Mouse (Mus musculus) kidney, adult 18-20 months (tissue): Measurements from ENCODE around the gene Neurl3.

Experiments used
- DNase-seq: peaks from one replicate; pipeline ENCODE4 v3.0.0; 2021

Neurl3 gene

DNA sequence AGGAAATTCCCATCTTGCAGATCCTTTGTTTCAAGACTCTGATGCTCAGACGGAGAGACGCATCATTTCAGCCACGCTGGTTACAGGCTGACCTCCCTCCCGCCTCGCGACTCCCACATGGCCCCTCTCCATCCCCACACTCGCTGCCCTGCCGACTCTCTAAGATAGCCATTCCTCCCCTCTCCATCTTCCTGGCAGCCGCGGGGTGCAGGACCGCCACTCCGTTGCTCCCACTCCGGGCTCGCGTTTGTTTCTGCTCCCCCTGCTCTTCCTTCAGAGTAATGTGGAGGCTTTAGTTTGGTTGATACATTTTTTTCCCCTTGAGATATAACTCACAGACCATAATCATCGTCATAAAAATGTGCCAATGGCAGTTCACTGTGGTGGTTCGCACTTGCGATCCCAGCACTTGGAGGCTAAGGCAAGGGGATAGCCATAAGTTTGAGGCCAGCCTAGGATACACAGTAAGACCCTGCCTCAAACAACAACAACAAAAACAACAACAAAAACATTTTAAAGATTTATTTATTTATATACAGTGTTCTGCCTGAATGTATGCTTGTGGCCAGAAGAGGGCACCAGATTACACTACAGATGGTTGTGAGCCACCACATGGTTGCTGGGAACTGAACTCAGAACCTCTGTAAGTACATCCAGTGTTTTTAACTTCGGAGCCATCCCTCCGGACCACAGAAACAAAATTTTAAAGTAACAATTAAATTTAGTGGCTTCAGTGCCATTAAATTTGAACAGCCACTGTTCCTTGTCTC is 18.4 kb downstream of the Neurl3 start:
- DNase-seq = peak; percentile 8

GRCm38 (mm10) chr1:36254635-36255360 is 19.7 kb downstream of the Neurl3 start:
- peak; percentile 65 for DNase-seq

GRCm38 (mm10) chr1:36252791-36253190 is 21.7 kb downstream of the Neurl3 start:
- DNase-seq = peak; percentile 66

DNA sequence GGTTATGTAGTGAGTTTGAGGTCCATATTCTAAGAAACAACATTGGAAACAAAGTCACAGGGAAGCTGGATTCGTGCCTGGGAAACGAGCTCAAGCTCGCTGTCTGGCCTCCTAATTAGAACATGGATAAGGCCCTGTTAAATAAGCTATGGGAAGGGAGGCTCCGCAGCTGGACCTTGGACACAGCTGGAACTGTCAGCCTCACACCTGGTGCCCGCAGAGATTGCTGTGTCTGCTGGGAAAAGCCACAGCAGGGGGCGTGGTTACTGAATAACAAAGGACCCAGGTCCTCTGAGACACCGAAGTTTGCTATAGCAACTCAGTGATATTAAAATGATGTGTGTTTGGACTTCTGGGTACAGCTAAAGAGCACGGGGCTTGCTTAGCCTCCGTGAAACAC is 23.1 kb downstream of the Neurl3 start:
- no peak for DNase-seq

DNA sequence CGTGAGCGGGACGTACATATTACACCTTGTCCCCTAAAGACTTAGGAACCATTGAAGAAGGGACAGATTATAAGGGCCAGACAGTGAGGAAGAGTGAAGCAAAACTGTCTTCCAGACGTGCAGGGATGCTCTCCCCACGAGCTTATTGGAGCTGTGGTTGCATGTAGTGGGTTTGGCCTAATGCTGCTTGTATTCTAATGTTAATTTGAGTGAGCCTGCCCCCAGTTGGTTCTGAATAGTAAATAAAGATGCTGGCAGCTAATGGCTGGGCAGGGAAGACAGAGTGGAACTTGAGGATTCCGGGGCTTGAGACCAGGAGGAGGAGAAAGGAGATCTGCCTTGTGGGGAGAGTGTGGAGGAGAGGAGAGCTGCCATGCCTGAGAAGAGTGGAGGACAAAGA is 27.8 kb downstream of the Neurl3 start:
- DNase-seq = no peak

DNA sequence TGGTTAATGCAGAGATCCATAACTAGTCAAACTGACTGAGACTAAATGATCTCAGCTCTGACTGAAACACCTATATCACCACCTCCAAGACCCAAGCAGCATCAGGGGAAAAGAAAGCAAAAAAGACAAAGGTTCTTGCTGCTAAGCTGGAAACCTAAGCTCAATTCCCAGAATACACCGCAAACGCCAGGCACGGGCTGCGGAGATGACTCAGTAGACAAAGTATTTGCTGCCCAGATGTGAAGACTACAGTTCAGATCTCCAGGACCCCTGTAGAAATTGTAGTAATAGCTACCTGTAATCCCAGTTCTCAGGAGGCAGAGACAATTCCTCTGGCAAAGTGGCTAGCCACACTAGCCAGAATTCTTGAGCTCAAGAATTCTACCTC is 29.7 kb downstream of the Neurl3 start:
- no peak for DNase-seq

- peak; percentile 92 for DNase-seq
These were observed 30.2 kb downstream of the Neurl3 start, which contains the start of gene Uggt1 for GRCm38 (mm10) chr1:36244058-36244827. Gene Uggt1, minus strand, starts transcription at chr1:36244720.

DNA sequence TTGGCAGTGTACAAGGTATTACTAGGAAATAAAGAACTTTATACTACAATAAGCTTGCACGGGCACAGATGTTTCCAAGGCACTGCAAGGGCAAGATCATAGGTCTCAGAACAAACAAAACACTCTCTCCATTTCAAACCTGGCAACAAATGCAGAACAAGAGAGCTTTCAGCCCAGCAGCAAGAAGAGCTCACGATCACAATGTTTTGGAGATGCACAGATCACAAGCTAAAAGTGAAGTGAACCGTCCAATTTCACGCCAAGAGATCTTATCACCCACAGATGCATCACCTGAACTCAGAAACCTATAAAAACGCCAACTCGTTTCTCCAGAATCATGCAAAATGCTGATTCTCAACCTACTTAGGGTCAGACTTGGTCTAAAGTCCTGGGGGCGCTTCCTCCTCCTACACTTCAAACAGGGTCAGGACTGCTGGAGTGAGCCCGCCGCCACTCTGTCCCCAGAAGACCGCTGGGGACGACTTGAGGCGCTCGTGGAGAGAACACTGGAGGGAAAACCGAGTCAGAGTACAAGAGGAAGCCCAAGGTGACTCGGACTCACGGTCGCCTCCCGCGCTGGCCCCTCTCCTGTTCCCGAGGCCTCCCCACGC is 30.9 kb downstream of the Neurl3 start:
- no peak for DNase-seq

- DNase-seq = no peak
These were observed 32.5 kb downstream of the Neurl3 start for GRCm38 (mm10) chr1:36241903-36242429.

GRCm38 (mm10) chr1:36240176-36240575 is 34.3 kb downstream of the Neurl3 start:
- DNase-seq = no peak

DNA sequence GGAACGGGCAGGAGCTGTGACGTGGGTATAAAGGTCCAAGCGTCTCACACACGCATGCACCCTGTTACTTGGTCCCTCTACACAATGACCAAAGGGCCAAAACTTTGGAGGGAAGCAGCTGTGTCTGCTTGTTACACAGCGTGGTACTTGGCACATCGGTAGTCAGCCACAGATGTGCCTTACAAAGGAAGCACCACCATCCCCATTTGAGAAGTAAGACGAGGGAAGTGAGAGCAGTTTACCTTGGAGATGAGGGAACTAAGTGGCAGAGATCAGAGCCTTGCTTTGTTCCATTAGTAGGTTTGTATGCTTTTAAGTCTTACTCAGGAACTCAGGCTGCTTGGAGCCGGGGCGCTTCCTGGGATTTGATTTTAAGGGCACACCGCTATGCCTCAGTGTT is 35.1 kb downstream of the Neurl3 start:
- no peak for DNase-seq

DNA sequence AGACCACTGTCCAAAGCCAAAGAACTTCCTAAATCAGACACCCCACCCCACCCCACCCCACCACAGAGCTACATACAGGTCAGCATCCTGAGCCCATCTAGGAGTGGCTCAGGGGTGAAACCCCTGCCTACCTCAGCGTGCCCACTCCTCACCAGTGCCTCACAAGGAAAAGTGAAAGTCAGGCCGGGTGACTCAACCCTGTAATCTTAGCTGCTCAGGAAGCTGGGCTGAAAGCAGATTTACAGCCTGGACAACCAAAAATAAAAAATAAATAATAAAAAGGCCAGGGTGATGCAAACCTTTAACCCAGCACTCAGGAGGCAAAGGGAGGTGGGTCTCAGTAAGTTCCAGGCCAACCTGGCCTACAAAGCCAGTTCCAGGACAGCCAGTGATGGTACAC is 38.6 kb downstream of the Neurl3 start:
- no peak for DNase-seq

GRCm38 (mm10) chr1:36235057-36235639 is 39.3 kb downstream of the Neurl3 start:
- DNase-seq = no peak

GRCm38 (mm10) chr1:36233218-36233617 is 41.3 kb downstream of the Neurl3 start:
- DNase-seq = no peak

DNA sequence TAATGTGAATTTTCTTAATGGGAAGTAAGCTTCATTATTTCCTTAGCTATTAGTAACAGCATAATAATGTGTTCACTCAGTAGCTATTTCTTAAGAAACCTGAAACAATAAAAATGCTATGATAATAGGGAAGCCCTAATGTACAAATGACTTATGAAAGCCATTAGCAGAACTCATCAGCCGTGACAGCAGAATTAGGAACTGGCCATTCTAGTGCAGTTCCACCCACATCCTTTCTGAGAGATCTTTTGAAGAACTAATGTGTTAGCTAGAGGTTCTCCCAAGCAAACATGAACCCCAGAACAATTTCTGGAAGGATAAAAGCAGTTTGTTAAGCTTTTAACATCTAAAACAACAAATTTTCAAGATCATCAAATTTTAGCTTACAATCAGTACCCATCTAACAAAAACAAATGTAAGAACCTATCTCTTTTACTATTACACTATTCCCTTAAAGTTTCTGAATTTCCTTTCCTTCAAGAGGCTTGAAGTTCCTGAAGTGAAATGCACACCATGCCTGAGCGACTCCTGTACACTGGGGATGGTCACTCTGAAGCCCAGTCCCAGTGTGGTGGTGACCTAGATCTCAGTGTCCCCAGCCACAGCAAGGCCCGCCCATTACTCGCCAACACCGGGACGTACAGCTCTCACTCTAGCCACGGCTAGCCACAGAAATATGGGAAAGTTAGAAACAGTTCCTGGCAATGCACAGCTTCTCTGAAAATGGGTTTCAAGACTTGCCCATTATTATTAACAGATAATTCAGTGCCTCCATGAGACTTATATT is 43.4 kb downstream of the Neurl3 start:
- no peak for DNase-seq

DNA sequence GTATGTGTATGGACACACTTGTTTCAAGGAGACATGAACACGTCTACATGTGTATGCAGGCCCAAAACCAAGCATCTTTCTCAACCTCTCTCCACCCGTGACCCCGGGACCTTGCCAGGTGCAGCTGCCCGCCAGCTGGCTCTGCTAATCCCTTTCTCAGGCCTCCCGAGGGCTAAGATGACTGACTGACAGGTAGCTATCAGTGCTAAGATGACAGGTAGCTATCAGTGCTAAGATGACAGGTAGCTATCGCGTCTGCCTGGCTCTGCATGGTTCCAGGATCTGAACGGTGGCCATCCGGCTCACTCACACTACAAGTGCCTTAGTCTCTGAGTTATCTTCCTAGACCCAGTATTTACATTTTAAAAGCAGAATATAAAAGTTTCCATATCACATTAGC is 46.0 kb downstream of the Neurl3 start:
- DNase-seq = no peak

DNA sequence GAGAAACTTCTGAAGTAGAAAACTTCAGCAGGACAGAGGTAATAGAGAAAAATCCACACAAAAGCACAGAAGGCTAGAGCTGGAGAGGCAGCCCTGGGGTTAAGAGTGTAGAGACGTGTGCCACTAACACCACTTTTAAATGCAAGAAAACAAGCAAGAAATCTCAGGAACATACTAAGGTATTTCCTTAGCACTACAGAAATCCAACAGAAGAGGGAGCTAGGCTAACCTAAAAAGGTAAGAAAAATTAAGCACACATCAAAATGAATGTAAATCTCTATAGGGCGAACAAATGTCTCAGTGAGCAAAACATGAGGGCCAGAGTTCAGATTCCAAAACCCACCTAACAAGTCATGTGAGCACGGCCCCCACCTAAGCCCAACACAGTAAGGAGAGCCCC is 49.8 kb downstream of the Neurl3 start:
- DNase-seq = no peak
